Mouse (Mus musculus): ENCODE data around the gene Tifa.
A peak's percentile ranks its signal among the peaks of the same experiment; 100 is the strongest.
"Not testable (repeated sequence)": the region's sequence is repeated elsewhere in the genome, so short reads cannot be mapped to it uniquely, and the experiment has no call there.

Gene Tifa

DNA sequence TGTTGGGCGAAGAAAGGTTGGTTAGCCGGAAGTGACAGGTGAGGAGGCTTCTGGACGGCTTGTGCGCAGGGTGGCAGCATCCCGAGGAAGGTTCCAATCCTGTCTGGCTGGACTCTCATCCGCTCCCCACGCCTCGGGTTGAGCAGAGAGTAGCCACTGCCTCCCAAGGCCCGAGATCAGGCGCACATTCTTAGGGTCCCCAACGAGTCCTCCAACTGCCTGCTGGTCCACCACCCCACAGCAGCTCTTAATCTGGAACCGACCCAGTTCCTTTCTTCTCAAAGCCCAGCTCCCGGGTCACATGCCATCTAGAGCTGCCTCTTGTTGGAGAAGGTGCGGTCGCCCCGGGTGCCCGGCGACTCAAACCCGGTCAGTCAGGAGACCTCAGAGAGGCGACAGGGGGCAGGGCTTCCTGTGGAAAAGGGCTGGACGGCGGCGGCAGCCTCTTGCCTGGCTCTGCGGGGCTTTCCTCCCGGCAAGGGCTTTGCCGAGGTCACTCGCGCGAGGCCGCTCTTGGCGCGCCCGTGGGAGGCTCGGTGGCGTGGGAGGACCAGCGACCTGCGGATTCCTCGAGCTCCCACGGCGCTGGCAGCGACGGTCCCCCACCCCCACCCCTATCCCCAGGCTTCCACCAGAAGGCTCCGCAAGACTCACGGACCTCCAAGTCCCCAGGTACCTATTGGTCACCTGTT, at the start of gene Tifa:
TSS of gene Tifa (plus strand) at position 306 of the 692 bp plus-strand sequence.
- DNase-seq (ENCODE audit: low spot score in 2 of 2) = peak; percentile 35 to 44

DNA sequence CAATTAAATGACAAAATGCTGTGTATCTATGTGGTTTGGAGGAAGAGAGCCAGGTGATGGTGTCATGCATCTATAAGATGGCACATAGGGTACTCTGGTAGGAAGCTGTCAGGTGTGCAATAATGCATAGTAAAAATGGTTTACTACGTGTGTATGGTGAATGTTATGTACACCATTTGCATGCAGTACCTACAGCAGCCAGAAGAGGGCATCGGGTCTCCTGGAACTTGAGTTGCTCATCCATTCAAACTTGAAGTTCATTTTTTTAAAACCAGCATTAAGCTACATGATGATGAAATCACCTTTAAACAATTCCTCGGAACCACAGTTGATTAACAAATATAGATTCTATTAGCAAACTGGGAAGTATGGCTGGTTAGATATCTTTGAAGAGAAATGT, 48.1 kb upstream of the Tifa start:
- no peak for DNase-seq (ENCODE audit: low spot score in 2 of 2)

DNA sequence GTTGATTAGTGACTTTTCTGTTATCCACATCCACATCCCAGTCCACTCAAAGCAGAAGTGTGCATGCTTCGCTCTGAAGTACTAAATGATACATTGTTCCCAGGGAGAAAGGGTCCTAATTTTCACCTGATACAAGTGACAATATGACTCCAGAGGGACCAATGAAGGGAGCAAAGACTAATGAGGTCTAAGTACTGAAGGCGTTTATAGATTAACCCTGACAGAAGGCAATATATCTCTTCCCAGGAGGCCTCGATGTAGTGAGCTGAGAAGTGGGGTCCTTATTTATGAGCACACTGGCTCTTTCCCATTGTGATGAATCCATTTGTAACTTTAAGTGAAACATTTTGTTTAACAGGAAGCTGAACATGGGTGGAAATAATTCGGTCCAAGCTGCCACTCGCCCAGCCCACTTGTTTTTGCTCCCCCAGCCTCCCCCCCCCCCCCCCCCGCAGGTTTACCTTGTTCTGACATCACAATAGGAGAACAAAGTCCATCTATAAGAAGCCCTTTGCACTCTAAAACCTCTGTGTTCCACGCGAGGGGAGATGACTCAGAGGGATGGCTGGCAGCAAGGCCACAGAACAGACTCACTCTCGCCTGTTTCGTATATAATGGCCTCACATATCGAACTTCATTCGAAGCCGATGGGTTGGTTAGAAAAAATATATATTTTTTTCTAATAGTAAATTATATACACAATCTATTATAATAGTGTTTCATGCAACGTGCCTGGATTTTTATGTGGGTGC, 45.8 kb upstream of the Tifa start:
- DNase-seq (ENCODE audit: low spot score in 2 of 2) = no peak

DNA sequence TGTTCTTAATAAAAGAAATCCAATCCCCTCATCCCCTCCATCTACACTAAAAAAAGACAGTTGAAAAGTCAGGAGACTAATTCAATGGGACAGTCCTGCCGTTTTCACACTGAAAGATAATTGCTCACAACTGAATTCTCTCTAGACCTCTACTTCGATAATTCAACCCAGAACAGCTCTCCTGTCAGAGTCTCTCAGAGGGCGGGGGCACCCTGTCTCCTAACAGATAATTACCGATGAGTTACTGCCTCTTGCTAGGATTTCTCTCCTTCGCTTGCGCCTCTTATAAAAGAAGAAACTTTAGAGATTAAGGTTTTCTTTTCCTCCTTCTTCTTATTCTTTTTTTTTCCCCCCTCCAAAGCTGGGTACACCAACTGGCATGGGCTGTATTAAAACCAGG, 44.1 kb upstream of the Tifa start:
- no peak for DNase-seq (ENCODE audit: low spot score in 2 of 2)

DNA sequence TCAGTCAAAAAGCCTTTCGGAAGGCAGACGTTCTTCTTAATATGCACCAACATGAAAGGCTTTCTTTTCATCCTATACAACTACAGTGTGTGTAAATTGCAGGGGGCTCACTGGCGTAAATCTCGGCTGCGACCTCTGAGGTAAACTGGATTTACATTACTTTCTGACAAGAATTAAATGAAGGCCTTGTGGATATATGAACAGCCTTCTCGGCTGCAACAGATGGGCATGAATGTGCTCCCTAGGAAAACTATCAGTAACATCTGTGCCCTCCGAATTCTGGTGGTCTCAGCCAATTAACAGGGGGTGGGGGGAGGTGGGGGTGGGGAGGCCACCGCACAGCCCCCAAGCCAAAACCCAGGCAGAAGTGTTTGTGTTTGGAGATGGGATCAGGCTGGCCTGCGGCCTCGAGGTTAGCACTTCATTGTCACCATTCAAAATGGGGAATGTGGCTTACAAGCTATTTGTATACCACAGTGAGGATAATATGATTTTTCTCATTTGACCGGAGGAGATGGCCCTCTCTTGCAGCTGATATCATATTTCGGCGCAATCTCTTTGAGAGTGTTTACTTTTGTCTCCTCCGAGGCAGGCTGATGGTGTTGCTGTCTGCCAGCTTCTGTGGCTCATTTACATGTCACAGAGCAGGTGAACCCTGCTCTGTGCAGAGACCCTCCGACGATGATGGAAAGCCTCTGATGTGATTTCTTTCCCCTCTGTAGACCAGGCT, 43.5 kb upstream of the Tifa start:
- no peak for DNase-seq (ENCODE audit: low spot score in 2 of 2)

DNA sequence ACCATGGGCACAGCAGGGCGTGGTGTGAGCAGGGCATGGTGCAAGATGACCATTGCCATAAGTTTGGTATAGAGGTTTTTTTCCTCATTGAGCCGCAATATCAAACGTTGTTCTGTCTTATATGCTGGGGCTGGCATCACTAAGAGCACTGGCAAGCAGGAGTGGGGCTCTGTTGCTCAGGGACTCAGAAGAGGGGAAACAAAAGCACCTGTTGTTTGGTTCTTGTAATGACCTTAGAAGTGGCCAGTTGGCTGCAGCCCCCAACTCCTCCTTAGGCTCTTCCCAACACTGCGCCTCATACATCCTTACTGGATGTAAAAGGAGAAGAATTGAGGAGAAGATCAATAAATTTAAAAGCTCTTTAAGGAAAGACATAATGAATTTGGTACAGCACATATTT, 41.0 kb upstream of the Tifa start:
- DNase-seq (ENCODE audit: low spot score in 2 of 2) = no peak

DNA sequence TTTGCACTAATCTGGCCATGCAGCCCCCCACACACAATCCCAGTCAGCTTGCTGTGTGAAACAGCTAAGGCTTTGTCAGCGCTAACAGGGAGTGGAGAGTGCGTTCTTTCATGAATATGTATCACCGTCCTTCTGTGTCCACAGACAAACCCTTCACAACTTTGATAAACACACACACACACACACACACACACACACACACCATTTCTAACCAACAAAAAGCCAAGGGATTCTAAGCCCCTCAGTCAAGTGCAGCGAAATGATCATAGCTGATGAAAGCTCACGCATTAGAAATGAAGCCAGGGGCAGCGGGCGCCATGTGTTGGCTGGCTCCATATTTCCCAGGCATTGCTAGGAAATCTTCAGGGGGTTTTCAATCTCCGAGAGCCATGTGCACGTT, 40.3 kb upstream of the Tifa start:
- no peak for DNase-seq (ENCODE audit: low spot score in 2 of 2)

DNA sequence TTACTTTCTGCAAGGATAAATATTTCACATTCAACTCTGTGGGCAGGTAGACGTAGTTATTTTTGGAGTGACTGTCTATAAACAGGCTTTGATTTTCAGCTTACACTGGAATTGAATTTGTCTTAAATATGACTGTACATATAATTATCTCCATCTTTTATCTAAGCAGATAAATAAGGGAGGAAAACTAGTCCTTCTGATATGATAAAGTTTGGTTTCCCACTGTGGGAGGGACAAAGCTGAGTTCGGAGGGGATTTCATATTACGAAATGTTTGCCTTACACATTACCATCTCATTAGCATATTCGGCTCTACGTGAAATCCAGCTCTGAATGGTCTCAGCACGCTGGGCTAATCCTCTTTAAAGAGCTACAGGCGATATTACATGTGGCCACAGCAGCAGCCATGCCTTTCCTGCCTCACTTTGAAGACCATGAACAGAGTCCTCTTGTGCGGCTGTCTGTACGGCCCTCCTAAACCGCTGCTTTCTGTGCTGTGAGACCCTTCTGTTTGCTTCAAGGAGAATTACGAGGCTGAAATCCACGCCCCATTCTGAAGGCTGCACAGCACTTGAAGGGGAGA, 39.5 kb upstream of the Tifa start:
- DNase-seq (ENCODE audit: low spot score in 2 of 2) = no peak

DNA sequence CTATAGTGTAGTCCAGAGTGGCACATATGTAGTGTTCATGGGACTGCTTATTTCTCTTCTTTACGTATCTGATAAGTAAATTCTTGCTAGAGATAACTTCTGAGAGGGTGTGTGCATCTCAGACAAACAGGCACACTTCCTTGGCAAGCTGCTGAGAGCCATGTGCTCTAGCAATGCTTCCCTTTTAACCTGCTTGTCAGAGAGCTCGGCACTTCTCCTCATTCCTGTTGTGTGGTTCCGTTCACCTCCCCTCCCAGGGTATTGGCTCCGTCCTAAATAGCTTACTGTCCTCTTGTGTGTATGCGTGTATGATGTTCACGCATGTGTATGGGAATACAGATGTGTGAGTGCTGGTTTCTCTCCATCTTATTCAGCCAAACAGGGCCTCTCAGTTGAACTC, 33.1 kb upstream of the Tifa start:
- no peak for DNase-seq (ENCODE audit: low spot score in 2 of 2)

DNA sequence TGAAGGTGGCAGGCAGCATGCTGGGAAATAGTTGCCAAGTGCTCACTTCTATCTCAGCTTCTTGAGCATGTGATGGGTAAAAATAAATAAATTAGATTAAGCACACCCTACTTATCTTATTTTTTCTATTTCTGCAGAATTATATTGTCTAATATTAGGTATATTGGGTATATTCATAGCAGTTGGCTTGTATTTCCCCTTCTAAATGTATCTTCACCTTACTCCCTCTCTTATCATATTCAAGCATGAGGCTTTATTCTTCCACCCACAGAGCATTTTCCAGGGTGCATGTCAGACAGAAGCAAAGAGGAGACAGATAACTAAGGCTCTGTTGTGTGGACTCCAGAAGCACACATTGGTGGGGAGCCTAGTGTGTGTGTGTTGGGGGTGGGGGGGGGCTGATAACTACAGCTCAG, 31.7 kb upstream of the Tifa start:
- DNase-seq (ENCODE audit: low spot score in 2 of 2) = no peak

DNA sequence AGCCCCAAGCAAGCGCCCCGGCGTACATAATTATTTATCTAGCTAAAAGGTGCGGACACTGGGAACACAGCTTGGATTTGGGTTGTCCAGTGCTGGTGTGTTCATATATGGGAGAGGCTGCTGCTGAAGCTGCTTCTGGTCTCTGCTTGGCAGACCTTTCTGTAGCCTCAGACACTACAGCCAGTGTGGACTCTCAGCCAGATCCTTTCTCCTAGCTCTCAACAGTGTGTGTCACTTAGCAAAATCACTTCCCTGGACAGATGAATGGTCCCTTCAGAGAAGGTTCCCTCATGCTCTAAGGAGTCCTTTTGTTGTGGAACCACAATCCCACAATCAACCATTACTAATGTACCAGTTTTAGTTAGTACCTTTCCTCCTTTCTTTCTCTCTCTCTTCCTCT, 30.8 kb upstream of the Tifa start:
- no peak for DNase-seq (ENCODE audit: low spot score in 2 of 2)

DNA sequence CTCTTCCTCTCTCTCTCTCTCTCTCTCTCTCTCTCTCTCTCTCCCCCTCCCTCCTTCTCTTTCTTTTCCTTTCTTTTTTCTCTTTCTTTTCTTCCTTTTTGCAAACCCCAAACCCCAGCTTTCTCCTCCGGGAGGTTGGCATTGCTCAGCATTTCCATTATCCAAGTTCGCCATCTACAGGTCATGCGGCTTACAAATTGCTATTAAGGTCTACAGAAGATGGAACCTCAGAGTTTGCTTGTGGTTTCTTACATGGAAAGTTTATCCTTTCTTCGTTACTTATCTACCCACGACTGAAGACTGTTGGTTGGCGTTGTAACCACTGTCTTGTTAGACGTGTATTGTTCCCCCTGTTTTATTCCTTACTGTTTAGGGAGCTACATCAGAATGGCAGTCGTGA, 30.4 kb upstream of the Tifa start:
- DNase-seq (ENCODE audit: low spot score in 2 of 2) = peak in 1 of 2 experiments; percentile 48

DNA sequence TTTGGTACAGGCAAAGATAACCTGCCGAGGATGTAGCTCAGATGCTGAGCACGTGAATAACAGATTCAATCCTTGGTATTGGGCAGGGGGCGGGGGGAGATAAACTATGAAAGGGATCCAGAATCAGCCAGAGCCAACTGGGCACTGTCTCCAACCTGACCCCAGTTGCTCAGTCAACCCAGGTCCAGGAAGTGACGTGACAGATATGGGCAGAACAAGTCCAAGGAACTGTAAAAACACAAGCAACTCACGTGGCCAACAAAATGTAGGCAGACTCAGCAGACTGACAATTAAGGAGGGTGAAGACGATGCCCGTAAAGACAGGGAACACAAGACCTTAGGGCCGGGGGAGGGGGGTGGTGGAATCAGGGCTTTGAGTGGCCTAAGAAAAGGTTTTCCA, 27.2 kb upstream of the Tifa start:
- DNase-seq (ENCODE audit: low spot score in 2 of 2) = no peak

DNA sequence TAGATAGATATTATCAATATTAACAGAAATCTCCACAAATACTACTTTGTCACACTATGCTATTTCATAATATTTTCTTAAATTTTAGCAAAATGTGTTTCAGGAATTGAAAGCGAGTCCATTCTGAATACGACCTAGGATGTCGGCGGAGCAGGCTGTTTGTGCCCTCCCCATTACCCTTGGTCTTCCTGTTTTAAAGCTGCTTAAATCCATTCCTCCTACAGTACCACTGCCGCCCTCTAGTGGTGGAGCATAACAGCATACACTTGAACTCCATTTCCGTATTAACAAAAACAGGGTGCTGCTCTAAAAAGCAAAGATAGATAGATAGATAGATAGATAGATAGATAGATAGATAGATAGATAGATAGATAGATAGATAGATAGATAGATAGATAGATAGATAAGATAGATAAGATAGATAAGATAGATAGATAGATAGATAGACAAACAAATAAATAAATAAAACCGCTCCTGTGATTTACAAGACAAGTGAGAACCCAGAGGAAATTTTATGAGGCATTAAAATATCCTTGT, 26.5 kb upstream of the Tifa start:
- DNase-seq (ENCODE audit: low spot score in 2 of 2) = peak; percentile 13 to 41

DNA sequence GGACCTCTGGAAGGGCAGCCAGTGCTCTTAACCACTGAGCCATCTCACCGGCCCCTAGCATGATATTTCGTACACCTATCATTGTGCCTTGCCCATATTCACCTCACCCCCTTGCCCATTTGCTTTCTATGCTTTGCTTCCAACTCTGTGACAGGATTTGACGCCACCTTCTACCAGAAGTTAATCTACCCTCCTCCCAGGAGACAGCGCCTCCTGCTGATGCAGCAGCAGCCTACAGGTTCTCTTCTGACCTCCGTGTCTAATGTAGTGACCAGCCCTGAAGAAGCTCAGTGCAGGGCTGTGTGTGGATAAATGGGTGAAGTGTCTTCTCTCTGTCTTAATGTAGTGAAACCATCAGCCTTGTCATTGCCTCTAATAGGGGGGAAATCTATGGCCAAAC, 25.1 kb upstream of the Tifa start:
- no peak for DNase-seq (ENCODE audit: low spot score in 2 of 2)

DNA sequence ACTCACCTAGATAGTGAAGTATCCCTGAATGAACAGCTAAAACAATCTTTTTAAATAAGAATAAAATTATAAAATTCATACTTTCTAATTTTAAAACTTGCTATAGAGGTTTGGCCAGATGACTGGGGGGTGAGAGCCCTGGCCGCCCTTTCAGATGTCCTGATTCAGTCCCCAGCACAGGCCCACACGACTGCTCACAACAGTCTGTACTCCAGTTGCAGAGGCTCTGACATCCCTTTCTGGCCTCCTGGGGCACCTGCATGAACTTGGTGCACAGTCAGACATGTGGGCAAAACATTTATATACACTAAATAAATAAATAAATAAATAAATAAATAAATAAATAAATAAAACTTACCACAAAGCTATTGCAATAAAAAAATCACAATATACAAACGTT, 23.6 kb upstream of the Tifa start:
- no peak for DNase-seq (ENCODE audit: low spot score in 2 of 2)

DNA sequence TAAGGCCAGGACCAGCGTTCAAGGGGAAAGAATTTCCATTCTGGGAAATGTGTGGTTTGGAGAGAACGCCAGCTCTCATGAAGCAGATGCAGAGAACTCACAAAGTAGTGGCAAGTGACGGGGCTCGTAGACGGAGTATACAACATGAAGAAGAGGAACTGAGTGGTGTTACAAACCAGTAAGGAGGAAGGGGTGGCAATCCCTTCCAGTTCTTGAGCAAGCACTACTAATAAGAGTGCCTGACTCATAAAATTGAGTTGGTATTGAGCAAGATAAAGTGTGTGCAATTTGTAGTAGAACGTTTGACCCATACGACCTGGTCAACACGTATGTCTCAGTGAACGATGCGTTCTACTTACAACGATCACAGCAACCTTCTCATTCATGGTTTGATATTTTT, 20.5 kb upstream of the Tifa start:
- no peak for DNase-seq (ENCODE audit: low spot score in 2 of 2)

DNA sequence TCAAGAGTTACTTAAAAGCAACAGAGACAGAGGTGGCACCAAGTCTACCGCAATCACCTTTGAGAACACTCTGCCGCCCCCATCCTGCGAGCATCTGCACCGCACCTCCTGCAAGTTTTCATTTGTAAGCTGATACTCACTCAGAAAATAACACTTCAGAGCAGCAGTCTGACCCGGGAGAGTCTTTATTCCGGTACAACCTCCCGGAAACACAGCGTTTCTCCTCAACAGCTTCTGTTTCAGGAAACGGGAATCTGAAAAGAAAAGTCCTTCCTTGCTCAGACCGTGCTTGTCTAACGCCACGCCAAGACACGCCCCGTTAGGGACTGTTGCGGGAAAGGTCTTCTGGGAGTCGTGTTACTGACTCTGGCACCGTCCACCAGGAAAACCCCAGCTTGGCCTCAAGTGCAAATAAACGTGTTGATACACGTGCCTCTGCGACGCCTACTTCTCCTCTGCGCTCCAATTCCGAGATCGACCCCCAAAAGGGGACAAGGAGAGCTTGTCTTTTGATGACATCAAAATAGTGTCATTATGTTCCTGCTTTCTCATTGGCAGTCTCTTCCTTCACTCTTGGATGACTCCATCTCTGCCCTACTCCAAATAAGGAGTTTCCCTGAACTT, 9.5 kb upstream of the Tifa start, which contains the start of gene Alpk1:
TSS of gene Alpk1 (minus strand) at position 507 of the 624 bp plus-strand sequence.
- DNase-seq (ENCODE audit: low spot score in 2 of 2) = peak; percentile 21 to 34

DNA sequence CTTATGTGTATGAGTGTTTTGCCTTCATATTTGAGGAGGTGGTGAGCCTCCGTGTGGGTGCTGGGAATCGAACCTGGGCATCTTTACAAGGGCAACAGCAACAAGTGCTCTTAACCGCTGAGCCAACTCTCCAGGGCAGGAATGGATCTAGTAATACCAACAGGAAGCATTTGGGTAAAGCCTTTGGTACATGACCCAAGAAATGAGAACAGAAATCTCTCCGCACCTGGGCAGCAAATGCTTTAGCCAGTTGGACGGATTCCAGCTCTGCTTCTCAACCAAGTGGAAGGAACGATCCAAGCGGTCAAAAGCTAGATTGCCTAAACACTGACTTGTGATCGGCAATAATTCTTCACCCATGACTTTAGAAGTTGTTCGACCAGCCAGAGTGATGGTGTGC, 8.7 kb upstream of the Tifa start:
- no peak for DNase-seq (ENCODE audit: low spot score in 2 of 2)

DNA sequence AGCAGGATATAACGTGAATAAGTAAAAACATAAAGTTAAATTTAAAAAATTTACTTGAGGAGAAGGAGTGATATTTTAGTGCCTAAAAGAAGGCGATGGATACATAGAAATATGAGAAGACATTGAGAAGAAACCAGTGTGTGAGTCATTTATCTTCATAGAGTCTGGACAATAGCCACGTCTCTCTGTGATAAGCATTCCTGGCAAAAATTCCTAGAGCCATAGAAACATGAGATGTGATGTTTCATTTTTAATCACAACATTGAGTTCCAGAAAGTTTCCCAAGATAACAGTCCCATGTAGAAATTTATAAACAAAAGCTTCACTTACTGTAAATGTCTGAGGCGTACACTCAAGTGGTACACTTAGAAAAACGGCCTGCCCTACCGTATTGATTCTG, 6.7 kb upstream of the Tifa start:
- no peak for DNase-seq (ENCODE audit: low spot score in 2 of 2)

DNA sequence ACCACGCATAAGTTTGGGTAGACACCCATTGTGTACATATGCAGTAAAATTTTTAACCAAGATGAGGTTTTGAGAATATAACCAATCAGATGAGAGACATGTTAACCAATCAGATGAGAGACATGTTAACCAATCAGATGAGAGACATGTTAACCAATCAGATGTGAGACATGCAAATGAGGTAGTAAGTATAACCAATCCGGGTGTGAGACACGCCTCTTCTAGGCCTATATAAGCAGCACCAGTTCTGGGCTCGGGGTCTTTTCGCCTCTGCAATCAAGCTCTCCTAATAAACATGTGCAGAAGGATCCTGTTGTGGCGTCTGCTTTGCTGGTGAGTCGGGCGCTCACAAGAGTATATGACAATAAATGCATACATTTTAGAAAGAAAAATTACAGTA, 5.9 kb upstream of the Tifa start:
- DNase-seq (ENCODE audit: low spot score in 2 of 2) = not testable (repeated sequence)

DNA sequence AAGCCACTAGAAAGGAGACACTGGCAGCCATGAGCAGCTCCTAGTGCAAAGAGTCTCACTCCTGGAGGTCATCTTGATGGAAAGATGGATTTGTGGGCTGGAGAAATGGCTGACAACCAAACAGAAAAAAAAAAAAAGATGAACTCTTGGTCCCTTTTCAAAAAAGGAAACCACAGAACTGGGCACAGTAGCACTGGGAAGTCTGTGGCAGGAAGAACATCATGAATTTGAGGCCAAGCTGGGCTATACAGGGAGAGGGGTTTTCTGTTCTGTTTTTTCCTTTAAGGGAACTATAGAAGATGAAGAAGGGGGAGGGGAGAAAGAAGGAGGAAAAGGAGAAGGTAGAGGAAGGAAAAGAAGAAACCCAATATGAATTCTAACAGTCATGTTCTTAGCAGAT, 2.6 kb upstream of the Tifa start:
- DNase-seq (ENCODE audit: low spot score in 2 of 2) = no peak

All from frontal cortex, postnatal 10 days (tissue).